Mouse (Mus musculus): ENCODE results near the gene Tdgf1.

The Tdgf1 gene

DNA sequence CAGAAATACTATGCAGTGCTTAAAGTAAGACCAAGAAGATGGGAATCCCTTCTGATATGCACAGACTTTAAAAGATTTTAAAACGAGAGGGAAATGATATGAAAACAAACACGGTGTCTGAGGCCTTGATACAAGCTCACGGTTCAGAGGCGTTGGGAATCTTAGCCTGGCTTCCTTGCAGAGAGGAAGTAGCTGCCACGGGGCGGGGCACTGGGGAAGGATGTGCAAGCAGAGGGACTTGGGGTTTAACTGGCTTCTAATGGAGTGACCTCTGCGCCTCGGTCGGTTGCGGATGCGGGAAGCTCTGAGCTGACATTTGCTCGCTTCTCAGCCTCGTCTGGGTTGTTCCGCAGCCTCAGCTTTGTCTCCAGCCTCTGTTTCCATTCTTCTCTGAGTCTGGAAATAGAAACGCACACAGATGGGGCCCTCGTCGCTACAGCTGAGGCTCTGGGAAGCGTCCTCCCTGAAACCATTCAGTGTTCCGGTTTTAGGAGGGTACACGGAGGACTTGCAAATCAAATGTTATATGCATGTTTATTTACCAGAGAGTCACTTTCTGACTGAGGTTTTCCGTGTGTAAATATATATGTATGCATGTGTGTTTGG lies 31.2 kb downstream of the Tdgf1 start:
- intact Hi-C loops (cut with DNase I) = no loop called here

DNA sequence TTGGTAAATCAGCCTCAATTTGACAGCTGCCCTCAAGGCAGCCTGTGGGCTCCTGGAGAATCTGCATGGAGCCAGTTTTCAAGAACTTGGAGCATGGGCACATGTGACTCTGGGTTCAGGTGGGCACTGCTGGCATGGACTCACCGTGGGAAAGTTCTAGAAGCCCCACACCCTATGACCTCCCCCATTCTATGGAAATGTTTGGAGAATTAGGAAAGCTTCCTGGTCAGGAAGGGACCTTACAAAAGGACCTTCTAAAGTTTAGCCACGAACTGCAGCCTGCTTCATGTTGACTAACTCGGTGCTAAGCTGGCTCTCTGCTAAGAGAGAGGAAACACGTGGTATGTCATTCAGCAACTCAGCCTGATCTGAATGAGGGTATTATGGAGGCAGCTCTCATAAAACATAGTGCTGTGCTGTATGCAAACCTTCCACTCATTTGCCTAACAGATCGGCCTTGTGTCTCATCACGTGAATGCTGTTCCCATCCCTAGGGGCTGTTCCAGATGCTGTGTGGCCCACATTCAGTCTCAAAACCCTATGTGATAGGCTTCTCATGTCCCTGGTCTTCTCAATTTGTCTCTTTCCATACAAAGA lies 36.5 kb downstream of the Tdgf1 start:
- intact Hi-C loops (cut with DNase I) = no loop called here

DNA sequence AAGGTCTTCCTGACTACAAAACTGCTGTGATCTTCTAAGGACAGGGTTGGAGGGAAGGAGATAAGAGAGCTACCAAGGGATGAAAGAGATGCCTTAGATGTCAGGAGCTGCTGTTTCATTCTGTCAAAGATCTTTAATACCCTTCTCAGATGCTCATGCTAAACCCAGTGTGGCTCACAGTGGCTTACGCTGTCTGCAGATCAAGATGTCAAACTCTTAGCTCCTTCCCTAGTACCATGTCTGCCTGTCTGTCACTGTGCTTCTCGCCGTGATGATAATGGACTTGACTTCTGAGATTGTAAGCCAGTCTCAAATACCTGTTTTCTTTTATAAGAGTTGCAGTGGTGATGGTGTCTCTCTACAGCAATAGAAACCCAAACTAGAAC lies 37.3 kb downstream of the Tdgf1 start:
- intact Hi-C loops (cut with DNase I) = no loop called here

DNA sequence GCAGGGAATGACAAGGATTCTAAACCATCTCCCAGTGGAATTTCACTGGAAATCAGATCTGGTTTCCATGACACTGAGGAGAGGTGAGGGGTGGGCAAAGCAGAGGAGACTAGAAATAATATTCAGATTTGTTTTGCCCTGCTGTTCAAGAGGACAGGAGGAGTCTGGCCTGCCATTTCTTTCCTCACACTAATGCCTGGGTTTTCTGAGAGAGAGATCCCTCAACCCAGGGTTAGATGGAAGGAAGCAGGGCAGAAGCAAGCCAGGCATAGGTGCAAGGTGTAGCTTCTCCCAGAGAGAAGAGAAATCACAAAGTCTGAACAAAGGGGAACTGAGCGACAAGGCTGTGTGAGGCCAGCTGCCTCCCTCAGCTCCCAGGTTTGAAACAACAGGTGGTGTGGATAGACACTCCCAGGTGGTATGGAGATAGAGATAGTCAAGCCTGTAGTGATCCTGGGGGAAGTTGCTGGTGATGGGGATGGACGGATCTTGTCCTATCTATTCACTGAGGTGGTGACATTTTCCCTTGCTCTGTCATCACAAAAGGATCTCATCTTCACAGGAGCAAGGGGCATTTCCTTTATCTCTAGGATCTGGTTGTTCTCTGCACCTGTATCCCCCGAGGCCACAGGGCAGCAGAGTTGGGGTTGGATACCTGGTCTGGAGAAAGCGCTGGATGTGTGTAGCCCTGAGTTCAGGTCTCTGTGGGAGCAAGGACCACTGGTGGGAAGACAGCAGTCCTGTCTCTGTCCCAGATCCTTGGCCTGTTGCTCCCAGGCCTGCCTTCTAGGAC lies 37.9 kb downstream of the Tdgf1 start:
- intact Hi-C loops (cut with DNase I) = no loop called here

DNA sequence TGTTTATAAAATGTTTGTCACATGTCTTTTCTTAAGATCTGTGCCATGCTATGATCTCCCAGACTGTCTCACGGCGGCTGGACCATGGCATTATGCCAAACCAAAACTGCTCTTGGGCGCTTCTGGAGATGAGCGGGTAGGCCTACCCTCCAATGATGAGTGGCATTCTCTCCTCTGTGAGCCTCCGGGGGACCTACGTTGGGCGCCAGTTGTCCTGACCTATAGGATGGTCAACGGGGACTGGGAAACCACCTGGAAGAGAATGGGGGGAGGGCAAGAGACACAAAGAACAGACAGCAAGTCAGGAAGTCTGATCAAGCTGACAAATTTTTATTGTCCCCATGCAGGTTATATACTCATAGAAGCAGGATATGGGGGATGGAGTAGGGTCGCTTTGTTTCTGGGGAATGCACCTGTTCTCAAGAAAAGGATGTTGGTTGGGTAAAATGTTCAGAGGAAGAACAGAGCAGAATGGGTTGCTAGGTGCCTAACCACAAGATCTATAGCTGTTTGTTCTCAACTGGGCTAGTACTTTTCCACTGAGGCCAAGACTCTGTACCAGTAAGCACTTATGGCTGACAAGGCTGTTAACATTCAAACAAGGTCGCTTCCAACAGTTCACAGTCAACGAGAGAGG lies 38.6 kb downstream of the Tdgf1 start:
- intact Hi-C loops (cut with DNase I) = no loop called here

DNA sequence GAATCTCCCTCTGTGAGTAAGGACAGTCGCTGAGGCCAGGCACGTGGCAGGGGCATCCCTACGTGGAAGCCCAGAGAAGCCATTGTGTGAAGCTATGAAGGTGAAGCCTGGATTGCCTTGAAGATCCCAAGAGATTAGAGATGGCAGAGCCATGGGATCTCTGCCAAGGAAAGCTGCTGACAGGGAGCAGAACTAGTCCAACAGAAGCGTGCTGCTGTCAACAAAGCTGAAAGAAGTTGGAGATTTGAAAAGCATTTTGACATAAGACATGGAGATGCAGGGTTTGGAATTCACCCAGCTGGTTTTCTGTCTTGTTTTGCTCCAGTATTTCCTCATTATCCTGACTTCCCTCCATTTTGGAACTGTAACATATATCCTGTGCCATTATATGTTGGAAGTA lies 43.7 kb downstream of the Tdgf1 start:
- intact Hi-C loops (cut with DNase I) = no loop called here

DNA sequence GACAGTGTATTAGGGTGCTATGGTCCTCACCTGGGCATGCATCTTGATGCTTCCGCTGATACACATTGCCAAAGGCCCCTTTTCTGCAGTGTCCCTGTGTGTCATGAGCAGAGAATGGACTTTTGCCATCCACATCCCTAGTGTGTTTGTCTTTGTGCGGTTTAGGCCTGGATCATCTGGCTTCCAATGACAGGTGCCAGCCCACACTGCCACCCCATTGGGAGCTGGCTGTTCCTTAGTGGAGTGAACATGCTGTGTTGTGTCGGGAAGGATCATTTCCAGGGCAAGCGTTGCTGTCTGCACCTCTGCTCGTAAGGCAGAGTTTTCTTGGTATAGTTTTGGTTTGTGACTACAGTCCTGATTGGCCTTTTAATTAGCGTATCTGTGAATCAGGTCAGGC lies 44.8 kb downstream of the Tdgf1 start:
- intact Hi-C loops (cut with DNase I) = no loop called here

DNA sequence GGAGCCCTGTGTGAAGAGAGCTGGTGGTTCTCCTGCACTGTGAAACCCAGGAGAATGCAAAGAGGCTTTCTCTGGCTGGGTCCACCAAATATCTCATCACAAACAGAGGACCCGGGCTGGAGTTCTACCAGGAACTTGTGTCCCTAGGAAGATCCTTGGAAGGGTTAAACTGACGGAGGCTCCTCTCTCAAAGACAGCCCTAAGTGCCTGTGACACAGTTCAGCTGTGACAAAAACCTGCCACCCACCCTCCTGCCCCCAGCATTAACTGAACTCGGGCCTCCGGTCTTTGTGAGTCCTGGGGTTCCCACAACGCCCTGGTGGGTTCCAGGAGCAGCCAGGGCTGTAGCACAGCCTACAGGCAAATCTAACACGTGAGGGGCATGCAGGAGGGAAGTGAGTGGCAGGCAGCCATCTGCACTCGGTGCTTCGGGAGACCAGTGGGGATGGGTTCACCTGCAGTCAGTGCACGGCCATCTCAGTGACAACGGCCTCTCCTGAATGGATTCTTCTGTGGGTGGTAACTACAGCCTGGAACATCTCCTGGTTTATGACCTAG lies 46.4 kb downstream of the Tdgf1 start:
- intact Hi-C loops (cut with DNase I) = no loop called here

DNA sequence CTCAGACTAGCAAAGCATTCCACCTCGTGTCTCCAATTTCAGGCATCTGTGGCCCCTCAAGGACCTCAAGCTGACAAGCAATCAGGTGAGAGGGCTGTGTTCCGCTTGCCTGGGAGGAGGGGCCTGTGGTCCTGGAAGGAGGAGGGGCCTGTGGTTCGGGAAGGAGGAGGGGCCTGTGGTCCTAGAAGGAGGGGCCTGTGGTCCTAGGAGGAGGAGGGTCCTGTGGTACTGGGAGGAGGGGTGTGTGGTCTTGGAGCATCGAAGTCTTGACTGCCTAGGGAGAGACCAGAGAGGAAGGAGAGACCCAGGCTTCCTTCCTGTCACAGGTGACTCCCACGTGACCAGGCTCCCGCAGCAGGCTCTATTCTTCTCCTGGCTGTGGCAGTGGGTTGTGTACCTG lies 49.4 kb downstream of the Tdgf1 start:
- intact Hi-C loops (cut with DNase I) = no loop called here

DNA sequence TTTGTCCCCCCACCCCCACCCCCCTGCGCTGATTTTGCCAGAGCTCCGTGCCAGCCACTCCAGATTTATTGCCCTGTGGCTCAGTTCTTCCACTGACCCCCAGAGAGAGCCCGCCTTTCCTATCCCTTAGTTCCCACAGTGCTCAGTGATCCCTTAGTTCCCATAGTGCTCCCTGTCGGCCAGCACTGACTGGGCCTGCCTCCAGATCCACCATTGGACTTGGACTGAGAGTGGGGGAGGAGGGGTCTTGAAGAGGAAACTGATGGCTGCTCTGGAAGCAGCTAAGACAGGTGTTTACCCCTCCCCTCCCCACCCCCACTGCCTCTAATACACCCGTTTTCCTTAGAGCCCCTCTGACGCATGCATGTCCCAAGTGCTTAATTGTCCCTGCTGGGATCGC lies 50.0 kb downstream of the Tdgf1 start:
- intact Hi-C loops (cut with DNase I) = no loop called here

DNA sequence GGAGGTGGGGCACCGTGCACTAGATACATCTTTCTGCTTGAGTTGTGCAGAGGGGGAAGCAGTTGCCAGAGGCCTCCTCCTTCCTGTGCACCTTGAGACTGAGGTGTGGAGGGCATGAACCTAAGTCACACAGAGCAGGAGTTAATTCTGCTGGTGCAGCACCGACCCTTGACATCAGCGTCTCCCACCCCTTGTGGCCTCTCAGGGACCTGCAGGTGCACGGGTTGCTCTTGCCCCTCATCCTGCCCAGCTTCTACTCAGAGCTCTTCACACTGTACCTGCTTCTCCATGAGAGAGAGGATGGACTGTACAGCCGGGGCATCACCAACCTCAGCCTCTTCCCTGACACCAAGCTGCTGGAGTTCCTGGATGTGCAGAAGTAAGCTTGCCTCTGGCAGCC lies 50.5 kb downstream of the Tdgf1 start:
- intact Hi-C loops (cut with DNase I) = no loop called here

DNA sequence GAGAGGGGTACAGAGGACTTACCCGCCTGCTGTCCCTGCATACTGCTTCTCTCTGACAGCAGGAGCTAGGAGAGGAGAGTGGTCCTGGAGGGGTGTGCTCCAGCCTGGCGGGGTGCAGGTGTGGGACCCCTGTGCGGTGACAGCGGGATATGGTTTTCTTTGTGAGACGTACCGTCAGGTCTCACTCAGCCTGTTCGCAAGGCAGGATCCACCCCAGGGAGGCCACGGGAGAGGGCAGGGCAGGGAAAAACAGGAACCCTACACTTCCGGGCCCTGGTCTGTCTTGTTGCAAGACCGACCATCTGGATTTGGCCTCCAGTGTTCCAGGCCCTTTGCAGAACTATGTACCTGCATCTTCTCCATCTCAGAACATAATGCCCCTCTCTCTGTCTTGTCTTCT lies 52.5 kb downstream of the Tdgf1 start:
- intact Hi-C loops (cut with DNase I) = no loop called here

DNA sequence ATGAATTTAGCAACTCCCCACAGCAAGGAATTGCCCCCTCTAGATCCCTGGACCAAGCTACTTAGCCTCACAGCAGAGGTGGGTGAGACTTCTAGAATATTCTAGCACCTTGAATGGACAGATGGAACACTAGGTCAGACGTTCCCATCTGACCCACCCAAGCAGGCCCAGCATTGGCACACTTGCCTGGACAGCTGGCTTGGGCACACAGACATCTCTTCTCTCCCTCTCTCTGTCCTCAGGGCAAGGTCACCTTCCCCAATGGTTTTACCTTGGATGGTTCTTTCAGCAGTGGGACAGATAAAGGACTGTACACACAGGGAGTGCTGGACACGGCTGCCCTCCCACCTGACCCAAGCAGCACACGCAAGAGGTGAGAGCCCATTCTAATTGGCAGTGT lies 53.4 kb downstream of the Tdgf1 start:
- intact Hi-C loops (cut with DNase I) = no loop called here

DNA sequence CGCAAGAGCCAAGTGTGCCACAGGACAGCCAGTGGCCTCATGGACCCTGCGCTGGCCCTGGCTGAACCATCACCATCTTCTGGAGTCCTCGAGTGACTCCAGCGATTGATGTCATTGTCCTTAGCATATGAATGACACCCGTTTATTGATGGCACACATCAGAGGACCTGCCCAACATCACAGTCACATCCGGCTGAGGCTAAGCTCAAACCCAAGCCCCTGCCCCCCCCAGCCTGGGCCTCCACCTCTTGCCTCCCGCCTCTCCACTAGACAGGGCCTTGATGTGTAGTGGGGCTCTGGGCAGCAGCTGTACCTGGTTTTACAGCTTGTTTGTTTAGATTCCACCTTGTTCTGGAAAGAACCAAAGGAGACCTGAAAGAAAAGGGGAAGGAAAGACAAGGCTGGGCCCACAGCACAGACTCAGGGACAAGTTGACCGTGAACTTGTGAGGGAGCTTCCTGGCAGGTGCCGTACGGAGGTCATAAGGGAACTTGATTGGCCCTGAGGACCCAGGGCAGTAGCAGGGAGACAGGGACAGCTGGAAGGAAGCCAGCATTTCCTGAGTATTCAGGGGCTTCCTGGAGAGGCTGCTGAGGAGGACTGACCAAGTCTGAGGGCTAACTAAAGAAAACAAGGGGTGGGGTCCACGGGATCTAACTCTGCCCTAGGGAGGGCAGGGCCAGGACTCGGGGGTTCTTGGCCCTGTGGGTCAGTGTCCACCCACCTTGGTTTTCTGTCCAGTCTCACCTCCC lies 54.7 kb downstream of the Tdgf1 start:
- intact Hi-C loops (cut with DNase I) = no loop called here

DNA sequence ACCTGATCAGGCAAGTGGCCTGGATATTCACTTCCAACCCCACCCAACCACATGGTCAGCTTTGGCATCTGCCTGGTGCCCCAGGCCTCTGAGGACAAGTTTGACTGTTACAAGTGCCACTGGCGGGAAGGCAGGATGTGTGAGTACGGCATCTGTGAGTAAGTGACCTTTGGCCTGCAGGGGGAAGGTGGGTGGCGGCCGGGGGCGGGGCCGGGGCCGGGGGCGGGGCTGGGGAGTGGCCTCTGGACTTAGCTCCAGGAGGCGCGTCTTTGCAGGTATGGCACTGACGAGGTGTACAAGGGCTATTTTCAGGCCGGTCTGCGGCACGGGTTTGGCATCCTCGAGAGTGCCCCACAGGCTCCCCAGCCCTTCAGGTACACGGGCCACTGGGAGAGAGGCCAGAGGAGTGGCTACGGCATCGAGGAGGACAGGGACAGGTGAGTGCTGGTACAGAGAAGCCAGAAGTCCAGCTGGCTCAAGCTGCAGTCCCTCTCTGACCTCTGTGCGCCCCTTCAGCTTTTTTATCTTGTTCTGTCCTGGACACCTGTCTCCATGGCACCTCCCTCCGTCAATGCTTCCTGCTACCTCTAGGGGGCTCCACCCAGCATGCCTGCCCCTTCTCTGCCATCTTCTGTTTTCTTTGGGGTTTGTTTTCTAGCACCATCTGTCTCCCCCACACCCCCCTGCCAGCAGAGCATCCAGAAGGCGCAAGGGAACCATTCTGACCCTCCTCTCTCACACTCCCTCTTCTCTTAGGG lies 55.8 kb downstream of the Tdgf1 start:
- intact Hi-C loops (cut with DNase I) = no loop called here

Small RNA genes lying within 50 kb of the gene (microRNA-seq; reads per million reads assigned to microRNA genes)
- 0 reads per million in 2 experiments for gene Gm24269
